Mouse (Mus musculus): Measurements from ENCODE around the gene Setd2.

DNA sequence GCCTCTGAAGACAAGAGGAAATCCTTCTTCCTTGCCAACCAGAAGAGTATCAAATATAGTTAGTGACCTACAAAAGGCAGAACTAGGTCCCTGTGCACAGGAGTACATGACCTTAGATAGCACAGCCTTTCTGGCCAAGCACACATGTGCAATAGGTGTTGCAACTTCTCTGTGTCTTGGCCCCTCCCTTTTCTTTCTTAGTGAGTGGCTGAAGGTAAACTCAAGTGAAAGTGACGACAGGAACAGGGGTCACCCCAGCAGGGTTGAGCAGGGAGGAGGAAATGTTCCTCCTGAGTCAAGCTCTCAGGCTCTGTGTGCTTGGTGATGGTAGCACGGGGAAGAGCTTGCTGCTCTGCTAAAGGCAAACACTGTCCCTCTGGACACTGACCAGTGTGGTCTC lies 6.7 kb upstream of the Setd2 start:
- TF ChIP-seq ZC3H11A (IDR thresholded peaks at IDR 0.05; ENCODE audit: borderline replicate concordance, low read depth, low read length) (no peak), CHD2 (IDR thresholded peaks at IDR 0.05; ENCODE audit: low read depth, low read length) (no peak)
